Mouse (Mus musculus) ovary, postnatal 14 days (tissue): ENCODE measurements at regions not wholly inside any gene's neighbourhood (a gene's known extent, or its start where the extent isn't known, plus 50 kb on each side); places are given as distances from the start of the nearest gene placed in this dataset.
"Not testable (repeated sequence)": the region's sequence is repeated elsewhere in the genome, so short reads cannot be mapped to it uniquely, and the experiment has no call there.

ENCODE experiments used
- DNase-seq: peaks from one replicate; pipeline ENCODE4 v3.0.0; 2022; ENCODE audit warnings: low spot score

GRCm38 (mm10) chr12:92886394-92887075, 1037.6 kb upstream of the Sel1l start:
- not testable (repeated sequence) for DNase-seq

DNA sequence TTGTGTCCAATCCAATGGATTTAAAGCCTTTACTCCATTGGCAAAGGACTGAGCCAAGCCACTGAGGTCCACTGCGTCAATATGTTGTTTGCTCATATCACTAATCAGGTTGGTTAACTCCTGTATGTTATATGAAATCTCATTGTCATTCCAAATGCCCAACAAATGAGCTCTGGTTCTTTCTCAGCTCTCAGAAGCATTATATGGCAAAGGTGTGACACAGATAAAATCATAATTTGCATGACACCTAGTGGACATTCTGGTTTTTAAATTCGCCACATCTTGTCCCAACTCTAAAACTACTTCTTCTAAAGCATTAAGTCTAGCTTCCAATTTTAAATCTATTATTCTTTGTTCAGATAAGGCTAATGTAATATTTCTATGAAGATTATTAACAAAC, 1035.1 kb upstream of the Sel1l start:
- not testable (repeated sequence) for DNase-seq

DNA sequence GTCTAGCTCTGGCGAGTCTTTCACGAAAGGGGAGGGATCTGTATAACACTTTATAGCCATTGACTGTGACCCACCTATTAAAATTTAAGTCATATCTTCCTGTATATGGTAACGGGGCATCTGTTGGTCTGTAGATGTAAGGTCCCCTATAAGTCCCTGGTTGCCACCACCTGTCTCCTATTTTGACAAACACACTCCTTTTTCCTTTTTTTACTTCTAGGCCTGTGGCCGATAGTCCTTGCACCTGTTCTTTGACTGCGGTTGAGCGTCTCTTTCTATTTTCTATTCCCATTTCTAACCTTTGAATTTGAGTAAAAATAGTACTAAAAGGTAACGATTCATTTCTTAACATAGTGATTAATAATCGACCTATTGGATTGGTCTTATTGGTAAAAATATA, 1034.1 kb upstream of the Sel1l start:
- DNase-seq = not testable (repeated sequence)

DNA sequence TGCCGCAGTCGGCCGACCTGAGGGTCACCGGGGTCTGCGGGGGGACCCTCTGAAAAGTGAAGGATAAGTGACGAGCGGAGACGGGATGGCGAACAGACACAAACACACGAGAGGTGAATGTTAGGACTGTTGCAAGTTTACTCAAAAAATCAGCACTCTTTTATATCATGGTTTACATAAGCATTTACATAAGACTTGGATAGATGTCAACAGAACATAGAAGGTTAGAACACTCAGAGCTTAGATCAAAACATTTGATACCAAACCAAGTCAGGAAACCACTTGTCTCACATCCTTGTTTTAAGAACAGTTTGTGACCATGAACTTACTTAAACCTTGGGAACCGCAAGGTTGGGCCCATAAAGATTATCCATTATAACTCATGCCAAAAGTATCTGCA, 1033.6 kb upstream of the Sel1l start:
- DNase-seq = not testable (repeated sequence)

GRCm38 (mm10) chr12:92873602-92874001, 1024.6 kb upstream of the Sel1l start:
- no peak for DNase-seq

DNA sequence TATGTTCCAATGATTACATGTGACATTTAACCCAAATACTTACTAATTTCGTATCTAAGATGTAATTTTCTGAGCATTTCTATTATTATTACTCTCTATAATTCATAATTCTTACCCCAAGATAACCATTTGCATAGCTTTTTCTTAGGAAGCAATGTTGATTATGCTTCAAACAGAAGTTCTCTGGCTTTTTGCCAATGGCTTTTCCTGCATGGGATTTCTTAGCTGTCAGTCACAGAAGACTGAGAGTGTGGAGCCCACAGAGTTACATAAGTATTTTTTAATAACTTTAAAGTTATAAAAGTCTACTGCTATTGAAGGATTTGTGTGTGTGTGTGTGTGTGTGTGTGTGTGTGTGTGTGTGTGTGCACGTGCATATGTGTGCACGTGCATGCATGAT, 1020.4 kb upstream of the Sel1l start:
- no peak for DNase-seq

GRCm38 (mm10) chr12:92823090-92823786, 974.3 kb upstream of the Sel1l start:
- DNase-seq = no peak

- no peak for DNase-seq
These were observed 969.7 kb upstream of the Sel1l start for GRCm38 (mm10) chr12:92818610-92819009.

DNA sequence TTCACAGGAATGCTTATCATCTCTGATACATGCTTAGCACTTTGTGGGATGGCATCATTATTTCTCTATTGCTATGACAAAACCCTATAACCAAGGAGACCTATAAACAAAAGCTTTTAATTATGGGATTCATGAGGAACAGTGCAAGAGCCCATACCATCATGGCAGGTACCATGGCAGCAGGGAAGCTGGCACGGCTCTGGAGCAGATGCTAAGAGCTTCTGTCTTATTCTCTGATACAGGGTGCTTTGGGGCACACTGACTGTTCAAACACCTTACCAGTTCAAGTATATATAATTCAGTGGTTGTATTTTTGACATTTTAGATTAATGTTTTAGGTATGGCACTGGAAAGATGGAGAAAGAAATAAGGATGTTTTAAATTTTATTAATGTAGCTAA, 952.2 kb upstream of the Sel1l start:
- no peak for DNase-seq

GRCm38 (mm10) chr12:92783362-92783761, 934.4 kb upstream of the Sel1l start:
- DNase-seq = no peak

DNA sequence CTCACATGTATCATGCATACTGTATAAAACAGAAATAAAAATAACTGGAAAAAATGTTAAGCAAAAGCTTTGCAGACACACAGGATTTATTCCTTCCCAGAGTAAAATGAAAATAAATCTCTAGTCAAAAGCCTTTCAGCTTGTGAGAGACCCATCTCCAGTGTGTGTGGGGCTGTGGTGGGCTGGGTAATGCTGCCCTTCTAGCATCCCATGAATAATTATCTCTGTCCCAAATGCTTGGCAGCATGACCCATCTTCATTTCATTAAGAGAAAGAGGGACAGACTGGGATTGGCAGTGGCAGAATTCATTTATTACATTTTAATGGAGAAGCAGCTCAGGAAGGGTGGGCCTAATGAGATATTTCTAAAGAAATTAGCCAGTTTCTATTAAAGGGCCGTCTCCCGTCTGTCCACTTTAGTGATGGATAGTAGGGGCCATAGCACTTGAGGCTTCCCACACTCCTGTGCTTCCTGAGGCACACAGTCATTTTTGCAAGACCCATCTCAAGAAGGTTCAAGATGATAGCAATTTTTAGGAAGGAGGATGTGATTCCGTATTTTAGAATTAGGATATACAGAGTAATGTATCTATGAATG, 930.8 kb upstream of the Sel1l start:
- DNase-seq = no peak

DNA sequence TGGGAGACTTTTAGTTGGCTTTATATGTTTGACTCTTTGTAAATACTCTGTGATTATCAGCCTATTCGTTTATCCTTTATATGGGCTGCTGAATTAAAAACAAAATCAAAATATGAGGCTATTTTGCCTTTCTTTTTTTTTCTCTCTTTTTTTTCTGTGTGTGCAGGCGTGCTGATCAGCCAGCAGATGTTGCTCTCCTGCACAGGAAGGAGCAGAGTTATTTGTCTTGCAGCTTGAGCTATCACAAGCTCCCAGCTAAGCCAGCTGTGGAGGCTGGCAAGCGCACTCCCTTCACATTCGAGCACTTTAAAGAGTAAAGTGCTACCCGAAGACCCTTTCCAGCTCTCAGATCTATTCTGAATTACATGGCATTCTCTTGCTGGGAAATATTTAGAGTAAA, 926.7 kb upstream of the Sel1l start:
- DNase-seq = no peak

DNA sequence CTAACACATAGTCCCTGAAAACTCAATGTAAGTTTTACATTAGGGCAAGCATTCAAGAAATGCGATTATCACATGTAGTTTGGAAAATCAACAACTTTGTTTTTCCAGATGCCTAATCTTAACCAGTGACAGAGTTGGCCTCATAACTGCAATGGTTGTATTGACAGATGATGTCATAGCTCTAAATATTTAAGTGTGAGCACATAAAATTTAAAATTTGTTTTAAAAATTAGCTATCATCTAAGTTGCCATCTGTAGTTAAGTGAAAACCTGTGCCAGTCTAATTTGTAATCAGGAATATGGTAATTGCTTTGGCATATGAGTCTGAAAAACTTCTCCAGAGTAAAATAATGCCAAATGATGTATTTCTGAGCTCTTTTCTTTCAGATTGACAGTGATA, 899.6 kb upstream of the Sel1l start:
- no peak for DNase-seq

DNA sequence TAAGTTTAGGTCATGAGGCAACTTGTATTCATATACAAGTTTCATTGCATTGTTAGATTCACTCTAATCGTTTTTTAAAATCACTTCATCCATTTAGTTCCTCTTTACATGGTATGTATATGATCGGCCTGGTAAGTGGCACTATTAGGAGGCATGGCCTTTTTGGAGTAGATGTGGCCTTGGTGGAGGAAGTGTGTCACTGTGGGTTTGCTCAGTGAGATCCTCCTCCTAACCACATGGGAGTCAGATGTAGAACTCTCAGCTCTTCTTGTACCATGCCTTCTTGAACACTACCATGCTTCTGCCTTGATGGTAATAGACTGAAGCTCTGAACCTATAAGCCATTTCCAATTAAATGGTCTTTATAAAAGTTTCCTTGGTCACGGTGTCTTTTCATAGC, 891.9 kb upstream of the Sel1l start:
- no peak for DNase-seq

GRCm38 (mm10) chr12:92739196-92739595, 890.2 kb upstream of the Sel1l start:
- DNase-seq = no peak

DNA sequence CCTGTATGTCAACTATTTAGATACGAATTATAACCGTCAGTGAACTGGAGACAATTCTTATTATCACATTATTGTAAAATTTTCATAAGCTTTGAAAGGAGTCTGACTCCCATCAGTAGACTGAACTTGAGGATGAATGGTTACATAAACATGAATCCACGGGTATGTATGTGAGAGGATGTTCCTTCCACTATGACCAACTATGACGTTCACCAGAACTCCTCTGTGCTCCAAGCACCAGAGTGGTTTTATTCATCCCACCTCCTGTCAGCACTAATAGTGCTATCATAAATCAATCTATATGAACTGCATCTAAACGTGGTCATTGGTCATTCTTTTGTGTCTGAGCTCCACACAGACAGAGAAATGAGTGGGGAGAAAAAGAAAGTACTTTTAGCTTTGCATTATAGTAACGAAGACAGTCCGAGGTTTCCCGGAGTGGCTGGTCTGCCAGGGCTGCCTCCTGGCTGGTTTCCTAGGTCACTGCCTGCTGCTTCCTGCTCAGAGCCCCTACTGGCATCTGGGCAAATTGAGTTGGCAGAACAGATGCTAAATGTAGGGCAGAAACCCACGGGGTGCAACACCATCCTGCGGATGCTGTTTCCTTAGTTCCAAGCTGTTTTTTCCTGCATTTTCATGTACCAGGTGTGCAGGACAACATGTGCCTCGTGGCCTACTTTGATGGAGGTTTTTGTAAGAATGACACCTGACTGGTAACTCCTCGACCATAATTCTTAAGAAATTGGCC, 888.8 kb upstream of the Sel1l start:
- DNase-seq = no peak

DNA sequence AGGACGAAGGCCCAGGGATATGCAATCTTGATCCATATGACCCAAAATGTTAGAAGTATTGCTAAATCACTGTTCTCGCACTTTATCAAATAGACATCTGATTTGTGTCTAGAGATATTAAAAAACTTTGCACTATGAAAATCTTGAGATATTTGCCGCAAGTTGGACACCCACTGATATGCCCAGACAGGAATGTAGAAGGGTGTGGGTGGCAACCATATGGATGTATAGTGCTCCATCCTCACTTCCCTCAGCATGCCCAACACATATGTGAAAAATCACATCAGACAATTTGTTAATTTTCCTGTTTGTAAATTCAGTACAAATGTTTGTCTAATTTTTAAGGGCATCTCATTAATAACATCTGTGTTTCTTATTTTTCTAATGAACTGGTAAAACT, 874.1 kb upstream of the Sel1l start:
- no peak for DNase-seq

GRCm38 (mm10) chr12:92713415-92713814, 864.5 kb upstream of the Sel1l start:
- DNase-seq = no peak

GRCm38 (mm10) chr12:92708466-92708865, 859.5 kb upstream of the Sel1l start:
- DNase-seq = no peak

- DNase-seq = no peak
These were observed 854.8 kb upstream of the Sel1l start for GRCm38 (mm10) chr12:92703731-92704130.

- no peak for DNase-seq
These were observed 844.0 kb upstream of the Sel1l start for GRCm38 (mm10) chr12:92692956-92693355.

GRCm38 (mm10) chr12:92672396-92672795, 823.4 kb upstream of the Sel1l start:
- no peak for DNase-seq

GRCm38 (mm10) chr12:92646634-92647033, 797.7 kb upstream of the Sel1l start:
- no peak for DNase-seq
